Mouse (Mus musculus) megakaryocyte-erythroid progenitor cell, adult 5-6 weeks (primary cell): ENCODE results near the gene Gga1. TPM values are rescaled to one million over a fixed set of nuclear protein-coding genes. Genes with fewer than 3 reads are reported as not detected.

Source experiments
- ATAC-seq: replicated peaks from 2 replicates; pipeline ENCODE4 v1.8.0; 2016; ENCODE audit warnings: mild to moderate bottlenecking, inconsistent platforms; ENCODE audit not compliant: severe bottlenecking, poor library complexity, low FRiP score, low TSS enrichment
- total RNA-seq, 2 experiments: library from RNA; stranded (forward) in 1 of 2; stranded (reverse) in 1 of 2; fragments of 200-1000, 215-1000 nt in 1 of 2; fragments of >200 nt in 1 of 2; fragmentation: Nextera tagmentation in 1 of 2; gene quantifications; 2 replicates each; pipeline ENCODE4 v1.2.3; 2014 to 2017

Gene Gga1
- total RNA-seq (2014; fragmentation: Nextera tagmentation) (30.0 and 47.6 TPM in 2 replicates), total RNA-seq (2017) (7.8 and 10.9 TPM in 2 replicates)

DNA sequence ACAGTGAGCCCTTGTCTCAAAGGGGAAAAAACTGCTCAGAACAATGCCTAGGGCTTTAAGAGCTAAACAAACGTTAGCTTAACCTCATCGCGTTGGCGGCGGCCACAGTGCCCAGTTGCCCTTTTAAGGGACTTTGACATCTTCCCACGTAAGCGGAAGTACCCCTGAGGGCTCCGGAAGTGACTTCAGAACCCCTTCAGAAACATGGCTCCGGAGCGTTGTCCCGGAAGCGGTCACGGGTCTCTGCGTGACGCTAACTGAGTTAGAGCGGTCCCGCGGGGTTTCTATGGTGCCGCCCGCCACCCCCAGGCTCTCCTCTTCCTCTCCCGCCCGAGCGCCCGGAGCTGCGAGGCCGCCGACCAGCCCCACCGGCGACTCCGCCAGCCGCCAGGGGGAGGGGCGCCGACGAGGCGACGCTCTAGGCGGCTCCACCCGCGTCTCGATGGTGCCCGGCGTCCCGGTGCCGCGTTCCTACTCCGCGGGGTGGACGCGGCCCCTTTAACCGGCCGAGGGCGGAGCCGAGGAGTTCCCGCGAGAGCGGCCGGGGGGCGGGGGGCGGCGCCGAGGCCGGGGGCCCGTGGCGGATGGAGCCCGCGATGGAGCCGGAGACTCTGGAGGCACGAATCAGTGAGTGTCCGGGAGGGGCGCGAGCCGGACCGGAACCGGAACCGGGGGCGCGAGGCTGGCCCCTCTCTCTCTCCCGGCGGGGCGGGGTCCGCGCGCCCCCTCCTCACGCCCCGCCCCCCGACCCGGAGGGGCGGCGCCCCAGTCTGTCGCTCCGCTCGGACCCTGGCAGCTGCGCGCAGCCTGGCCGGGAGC is at the start of gene Gga1:
TSS of gene Gga1 (plus strand) at position 200 of the 819 bp plus-strand sequence.
- peak; percentile 53 for ATAC-seq

DNA sequence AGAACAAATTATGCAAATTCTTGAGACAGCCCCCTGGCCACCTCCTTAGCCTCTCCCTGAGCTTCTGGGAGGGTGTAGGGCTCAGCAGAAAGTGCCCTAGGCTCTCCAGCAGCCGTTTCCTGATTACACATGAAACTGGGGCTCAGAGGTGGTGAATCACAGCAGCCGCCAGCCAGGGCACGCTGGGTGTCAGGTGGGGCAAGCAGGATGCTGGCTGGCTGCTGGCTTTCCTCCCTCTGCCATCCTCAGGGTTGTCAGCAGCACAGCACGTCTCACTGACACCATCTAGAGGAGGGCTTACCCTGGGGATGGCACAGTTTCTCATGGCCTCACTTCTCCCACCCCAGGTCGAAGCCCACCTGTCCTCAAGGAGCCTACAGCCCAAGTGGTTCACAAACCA is 48.7 kb upstream of the Gga1 start:
- no peak for ATAC-seq

DNA sequence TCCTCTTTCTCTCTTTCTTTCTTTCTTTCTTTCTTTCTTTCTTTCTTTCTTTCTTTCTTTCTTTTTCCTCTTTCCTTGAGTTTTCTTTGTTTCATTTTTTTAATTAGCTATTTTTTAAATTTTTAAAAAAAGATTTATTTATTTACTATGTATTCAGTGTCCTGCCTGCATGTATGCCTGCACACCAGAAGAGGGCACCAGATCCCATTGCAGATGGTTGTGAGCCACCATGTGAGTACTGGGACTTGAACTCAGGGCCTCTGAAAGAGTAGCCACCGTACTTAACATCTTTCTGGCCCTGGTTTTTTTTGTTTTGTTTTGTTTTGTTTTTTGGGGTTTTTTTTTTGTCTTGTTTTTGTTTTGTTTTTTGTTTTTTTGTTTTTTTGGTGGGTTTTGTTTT is 47.4 kb upstream of the Gga1 start:
- ATAC-seq = no peak

DNA sequence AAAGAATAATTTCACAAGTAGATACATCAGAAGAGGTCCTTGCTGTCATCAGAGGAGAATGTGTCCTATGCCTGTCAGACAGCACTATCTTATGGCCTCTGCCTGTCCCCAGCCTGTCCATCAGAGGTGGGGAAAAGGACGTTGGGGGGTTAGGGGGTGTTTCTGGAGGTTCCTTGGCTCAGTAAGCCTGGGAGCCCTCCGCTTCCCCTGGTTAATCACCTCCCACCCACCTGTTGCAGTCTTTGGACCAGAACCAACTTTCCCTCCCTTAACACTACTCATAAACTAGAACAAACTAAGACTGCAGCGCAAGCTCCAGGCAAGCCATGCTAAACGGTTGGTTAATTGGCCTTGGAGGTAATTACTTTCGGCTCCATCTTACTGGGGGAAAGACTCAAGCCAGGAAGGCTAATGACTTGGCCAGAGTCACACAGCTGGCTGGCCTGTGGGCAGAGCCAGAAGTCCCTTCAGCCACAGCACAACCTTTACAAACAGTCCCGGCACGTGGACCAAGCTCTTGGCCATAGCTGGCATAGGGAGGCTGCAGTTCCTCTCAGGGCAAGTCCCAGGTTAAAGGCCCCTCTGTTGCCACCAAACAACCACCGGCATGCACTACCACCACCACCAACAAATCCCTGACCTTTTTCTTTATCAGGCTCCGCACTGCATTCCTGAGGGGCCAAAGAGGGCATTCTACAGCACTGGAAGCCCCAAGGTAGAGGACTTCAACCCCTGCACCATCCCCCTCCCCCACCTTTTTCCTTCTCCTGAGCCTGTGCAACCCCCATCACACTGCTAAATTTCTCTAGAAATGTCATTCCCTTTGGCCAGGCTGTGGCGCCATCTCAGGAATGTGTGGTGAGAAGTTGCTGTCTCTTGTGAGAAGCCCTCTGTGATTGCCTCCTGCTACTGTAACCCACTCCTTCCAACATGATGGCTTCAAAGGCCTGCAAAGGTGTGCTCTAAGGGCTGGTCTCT is 46.0 kb upstream of the Gga1 start:
- ATAC-seq = no peak

DNA sequence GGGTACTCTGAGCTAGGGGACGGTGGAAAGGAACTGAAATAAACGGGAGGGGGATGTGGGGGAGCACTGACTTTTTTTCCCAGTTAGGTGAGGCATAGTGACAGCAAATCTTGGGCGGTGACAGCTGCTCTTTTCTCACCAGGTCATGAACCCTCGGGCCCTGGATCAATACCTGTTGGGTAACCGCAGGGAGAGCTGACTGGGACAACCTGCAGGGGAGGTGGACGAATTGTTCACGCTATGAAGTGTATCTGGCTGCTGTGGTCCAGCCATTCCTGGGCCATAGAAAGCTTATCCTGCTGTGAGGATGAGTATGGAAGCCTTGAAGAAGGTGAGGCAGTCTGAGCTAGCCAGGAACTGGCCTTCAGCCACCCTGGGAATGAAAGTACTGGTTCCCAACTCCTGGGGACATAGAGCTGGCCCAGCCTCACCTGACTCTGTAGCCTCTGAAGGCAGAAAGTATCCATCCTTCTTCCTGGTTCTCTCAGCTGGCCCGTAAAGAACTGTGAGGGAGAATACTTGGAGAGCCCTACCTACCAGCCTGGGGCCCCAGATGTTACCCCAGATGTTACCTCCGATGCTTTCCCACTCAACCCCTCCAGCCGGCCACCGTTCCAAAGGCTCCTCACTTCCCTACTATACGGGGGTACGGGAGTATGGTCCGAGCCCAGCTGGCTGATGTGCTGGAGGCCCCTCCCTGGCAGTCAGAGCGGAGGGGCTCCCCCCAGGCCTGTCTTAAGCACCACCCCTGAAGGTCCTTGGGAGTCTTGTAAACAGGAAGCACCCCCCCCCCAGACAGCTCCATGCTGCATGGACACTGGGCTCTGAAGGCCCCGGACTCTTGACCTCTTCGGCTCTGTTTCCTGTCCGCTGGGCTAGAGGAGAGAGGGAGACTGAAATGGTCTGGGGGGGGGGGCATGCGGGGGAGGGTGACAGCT is 45.0 kb upstream of the Gga1 start:
- no peak for ATAC-seq

DNA sequence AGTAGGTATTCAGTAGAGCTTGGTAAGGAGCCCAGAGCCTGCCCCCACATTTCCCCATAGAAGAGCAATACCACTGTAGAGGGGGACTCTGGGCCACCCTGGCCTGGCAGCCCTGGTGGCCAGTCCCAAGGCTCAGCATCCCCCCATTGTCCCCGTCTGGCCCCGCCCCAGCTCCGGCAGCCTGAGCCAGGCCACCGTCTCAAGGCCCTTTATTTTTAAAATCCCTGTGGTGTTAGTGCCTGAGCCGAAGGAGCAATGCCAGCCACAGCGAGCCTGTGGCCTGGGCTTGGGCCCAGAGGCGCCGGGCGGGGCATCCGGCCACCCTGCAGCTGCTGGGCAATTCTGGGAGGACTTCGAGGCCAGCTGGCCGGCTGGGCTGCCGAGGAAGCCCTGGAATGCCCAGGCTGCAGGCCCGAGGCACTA is 44.3 kb upstream of the Gga1 start:
- ATAC-seq = no peak

DNA sequence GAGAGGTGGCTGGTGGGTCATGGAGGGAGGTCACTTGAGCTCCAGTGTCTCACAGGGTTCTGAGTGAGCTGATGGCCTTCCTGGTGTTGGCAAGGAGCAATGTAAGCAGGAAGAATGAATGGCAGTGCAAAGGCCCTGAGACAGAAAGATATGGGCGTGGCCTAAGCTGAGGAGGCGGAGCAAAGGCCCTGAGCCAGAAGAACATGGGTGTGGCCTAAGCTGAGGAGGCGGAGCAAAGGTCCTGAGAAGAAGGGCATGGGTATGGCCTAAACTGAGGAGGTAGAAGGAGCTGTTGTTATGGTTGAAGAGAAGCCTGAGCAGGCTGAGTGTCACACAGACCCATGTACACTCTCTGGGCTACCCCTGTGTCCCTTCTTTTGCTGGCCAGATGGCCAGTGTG is 43.4 kb upstream of the Gga1 start:
- peak; percentile 33; the same call in 1 of the 2 replicates for ATAC-seq

DNA sequence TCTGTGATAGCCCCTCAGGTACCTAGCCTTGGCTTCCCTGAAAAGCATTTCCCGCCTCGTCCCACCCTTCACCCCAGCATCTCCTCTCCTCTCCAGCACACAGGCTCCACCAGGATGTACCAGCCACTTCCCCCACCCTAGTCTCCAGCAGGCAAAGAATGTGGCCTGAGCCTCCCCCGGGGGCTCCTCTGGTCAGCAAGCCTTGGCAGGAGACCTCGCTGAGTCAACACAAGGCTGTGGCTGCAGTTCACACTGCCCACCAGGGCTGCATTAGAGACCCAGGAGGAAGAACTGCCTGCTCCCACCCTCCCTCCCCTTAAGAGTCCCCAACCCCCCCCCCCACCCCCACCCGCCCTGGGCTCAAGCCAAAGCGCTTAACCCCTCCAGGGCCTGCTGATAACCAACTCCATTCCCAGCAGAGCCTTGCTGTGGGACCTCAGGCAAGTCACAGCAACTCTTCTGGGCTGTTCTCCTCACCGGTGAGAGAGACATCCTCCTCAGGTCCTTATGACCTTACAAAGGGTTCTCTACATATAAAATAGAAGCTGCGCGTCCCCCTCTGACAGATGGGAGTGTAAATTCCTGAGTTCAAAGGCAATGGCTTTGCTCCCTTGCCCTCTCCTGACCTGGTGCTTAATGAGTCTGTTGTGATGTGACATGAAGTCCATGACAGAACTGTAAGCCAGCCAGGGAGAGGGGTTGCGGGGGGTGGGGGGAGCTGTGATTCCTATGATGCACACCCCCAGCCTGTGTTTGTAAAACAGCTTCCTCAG is 42.6 kb upstream of the Gga1 start:
- no peak for ATAC-seq

DNA sequence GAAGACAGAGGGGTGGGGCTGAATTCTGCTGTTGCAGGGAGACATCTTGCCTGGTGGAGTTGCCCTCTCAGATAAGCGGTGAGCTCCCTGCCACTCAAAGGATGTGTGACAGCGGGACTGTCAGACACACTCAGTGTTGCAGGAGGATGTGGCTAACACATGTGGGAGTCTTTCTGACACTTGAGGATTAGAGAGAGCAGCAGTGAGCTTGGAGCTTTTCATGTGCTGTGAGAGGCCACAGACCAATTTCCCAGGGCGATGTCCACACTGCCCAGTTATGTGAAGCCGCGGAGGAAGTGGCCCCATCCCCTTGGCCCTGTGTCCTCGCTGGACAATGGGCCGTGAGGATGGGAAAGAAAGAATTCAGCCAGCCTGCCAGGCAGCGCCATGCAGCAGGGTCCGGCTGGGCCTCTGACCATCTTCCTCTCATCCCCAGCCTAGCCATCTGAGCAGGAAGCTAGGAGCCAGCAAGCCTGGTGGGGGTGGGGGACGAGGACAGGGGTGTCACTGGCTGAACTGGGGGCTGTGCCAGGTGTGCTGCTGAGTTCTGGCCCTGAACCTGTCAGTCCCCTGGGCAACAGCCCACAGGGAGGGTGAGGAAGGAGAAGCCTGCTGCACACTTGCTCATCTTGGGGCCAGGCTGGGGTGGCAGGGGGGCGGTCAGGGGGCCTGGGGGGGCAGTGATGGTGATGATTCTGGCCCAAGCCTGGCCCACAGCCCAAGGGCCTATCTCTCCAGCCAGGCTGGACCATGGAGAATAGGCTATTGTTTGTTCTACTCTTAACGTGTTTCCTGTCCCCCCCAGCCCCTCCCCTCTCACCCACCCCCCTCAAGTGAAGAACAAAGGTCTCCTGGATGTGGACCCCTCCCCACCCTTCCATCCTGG is 41.5 kb upstream of the Gga1 start:
- ATAC-seq = peak; percentile 91

DNA sequence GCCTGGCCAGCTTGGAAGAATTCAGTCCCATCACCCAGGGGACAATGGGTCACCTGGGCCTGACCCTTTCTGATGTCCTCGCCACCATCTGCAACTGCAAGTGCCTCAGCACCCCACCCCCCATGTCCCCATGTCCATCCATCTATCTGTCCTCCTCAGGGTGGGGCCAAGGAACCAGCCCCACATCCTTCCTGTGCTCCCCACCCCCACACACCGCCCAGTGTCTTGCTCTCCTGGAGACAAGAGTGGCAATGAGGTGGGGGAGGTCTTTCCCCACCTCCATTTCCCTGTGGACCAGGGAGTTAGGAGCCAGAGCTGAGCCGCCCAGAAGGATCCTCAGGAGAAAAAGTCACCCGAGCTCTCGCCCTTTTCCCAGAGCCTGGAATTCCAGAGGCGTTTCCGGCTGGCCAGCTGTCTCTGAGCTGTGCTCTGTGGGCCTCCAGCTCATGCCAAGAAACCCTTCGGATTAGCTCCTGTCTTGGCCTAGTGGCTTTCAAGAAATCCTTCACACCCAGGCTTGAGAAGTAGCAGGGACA is 40.8 kb upstream of the Gga1 start:
- ATAC-seq = no peak

DNA sequence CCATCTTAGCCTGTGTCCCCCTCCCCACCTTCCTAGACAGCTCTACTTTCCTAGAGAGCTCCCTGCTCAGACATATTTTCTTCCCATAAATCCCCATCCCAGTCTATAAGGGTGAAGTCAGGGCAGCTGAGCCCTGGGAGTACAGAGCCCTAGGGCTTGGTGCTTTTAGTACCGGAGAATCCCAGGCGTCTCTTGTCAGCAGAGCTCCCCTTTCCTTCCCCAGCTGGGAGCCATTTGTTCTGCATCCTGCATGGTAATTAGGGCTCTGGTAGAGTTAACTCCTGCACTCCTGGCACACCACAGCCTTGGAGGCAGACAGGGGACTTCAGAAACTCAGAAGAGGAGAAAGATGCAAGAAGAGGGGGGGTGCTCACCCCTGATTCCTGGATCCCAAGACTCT is 37.2 kb upstream of the Gga1 start:
- ATAC-seq = no peak

DNA sequence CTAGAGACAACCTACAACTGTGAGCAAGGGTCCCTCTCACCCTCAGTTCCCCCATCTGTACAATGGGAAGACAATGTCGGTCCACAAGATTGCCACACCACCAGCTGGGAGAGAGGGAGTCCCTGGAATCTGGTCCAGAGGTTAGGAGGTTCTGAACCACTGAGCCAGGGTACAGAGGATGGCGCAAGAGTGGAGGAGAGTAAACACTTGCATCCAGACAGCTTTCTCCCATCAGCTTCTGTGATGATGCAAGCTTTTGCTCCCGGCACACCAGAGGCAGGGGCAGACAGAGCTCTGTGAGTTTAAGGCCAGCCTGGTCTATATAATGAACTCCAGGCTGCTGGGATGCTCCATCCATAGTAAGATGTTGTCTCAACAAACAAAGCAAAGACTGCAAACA is 36.7 kb upstream of the Gga1 start:
- ATAC-seq = no peak

DNA sequence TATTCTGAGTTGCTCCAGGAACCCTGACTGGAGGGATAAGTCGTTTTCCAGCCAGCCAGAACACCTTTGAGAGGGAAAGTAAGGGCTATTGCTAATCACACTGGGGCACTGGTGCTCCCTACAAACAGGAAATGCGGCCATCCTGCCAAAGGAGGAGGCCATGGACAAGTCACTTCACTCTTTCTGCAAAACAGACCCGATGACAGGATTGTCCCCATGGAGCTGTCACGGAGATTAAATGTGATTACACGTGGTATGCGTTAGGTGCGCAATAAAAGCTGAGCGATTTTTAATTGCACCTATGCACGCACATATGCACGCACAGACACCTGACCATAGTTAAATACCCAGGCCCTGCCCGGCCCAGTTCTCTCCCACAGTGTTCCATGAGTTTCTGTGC is 36.2 kb upstream of the Gga1 start:
- no peak for ATAC-seq

DNA sequence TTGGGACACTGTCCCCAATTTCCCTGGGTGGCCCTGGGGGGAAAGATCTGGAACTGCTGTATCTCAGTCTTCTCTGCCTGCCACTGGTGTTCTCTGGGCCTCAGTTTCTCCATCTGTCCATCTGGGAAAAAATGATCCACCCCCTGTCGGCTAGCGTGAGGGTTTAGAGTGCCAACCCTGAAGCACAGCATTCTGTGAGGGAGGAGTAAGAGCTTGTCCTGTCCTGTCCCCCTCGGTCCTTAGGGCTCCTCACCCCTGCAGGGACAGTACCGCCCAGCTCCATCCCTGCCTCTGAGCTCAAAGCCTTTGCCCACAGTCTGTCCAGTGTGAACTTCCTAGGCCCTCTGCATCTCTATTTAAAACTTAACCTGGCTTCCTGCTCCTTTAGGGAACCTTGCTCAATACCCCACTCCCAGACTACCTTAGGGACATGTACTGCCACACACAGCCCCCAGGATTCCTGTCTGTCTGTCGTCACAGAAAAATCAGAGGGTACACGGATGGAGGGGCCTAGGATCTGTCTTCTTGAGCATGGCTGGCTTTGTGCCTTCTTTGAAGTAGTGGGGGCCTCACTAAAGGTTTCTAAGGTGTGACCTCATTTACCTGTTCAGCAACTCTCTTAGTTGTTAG is 35.7 kb upstream of the Gga1 start:
- ATAC-seq = no peak

DNA sequence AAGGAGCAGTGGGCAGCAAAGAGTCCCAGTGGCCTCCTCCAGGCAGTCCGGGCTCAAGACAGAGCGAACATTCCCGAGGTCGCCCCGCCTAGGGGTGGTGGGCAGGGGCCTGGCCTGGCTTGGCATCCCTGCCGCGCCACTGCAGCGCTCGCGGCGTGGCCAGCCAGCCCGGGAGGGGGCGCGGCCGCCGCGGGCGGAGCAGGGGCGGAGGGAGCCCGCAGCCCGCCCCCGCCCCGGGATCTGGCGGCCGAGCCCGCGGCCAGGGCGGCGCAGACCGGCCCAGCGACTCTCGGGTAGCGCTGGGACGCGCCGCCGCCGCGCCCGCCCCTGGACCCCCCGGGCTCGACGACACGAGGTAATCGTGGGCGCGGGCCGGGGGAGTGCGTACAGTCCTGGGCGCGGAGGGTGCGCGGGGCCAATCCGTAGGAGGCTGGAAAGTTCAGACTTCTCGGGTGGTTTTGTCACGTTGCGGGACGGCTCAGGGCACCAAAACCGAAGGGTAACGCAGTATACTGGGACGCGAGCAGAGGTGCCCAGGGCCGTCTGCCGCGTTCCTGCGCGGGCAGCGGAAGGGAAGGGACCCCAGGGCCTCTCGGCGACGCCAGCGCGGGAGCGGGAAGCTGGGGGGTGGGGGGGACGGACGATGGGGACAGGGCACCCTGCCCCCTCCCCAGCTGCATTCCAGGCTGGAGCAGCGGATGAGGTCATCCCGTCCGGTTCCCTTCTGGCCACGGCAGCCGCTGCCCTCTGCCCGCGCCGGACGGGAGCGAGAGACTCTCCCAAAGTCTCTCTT is 34.4 kb upstream of the Gga1 start, which contains the start of gene Cdc42ep1:
TSS of gene Cdc42ep1 (plus strand) at position 254 of the 793 bp plus-strand sequence.
- ATAC-seq = no peak
